Mouse (Mus musculus): ENCODE results near the gene Gm20877.
"Not testable (repeated sequence)": the region's sequence is repeated elsewhere in the genome, so short reads cannot be mapped to it uniquely, and the experiment has no call there.

Gene Gm20877

GRCm38 (mm10) chrY:17093573-17093972, at the start of gene Gm20877:
Gene Gm20877 (plus strand): TSS chrY:17093873.
- not testable (repeated sequence) for DNase-seq (ENCODE audit: low spot score)

Measured in ovary, postnatal 10 days (tissue).